Mouse (Mus musculus): Measurements from ENCODE around the gene Acox2. TPM values are rescaled to one million over a fixed set of nuclear protein-coding genes. Genes with fewer than 3 reads are reported as not detected.

Acox2 gene
- total RNA-seq, 2 experiments from 2014 or later, result 0.28 to 0.54 TPM

- no peak for DNase-seq
- intact Hi-C loops (cut with DNase I), result no loop called here
- H3K27ac ChIP-seq, result no peak overlapping the region
- no peak for TF ChIP-seq CTCF (IDR thresholded peaks at IDR 0.05)
- H3K4me3 ChIP-seq, result no peak overlapping the region
Measured at GRCm38 (mm10) chr14:8243136-8243888, 15.8 kb downstream of the Acox2 start.

GRCm38 (mm10) chr14:8242388-8242920 is 16.7 kb downstream of the Acox2 start:
- Histone ChIP-seq H3K27ac (no peak overlapping the region), H3K4me3 (no peak overlapping the region)
- DNase-seq, result no peak
- intact Hi-C loops (cut with DNase I), result no loop called here
- peak; percentile 46 for TF ChIP-seq CTCF (IDR thresholded peaks at IDR 0.05)

- no peak for TF ChIP-seq CTCF (IDR thresholded peaks at IDR 0.05)
- intact Hi-C loops (cut with DNase I), result no loop called here
- no peak for DNase-seq
- no peak overlapping the region for H3K4me3 ChIP-seq
- no peak overlapping the region for H3K27ac ChIP-seq
Measured at GRCm38 (mm10) chr14:8241816-8242215, 17.3 kb downstream of the Acox2 start.

- DNase-seq, result no peak
- Histone ChIP-seq H3K4me3 (no peak overlapping the region), H3K27ac (no peak overlapping the region)
- intact Hi-C loops (cut with DNase I), result no loop called here
- TF ChIP-seq CTCF (IDR thresholded peaks at IDR 0.05), result no peak
Measured at GRCm38 (mm10) chr14:8233252-8233651, 25.9 kb downstream of the Acox2 start.

GRCm38 (mm10) chr14:8232155-8232910 is 26.8 kb downstream of the Acox2 start:
- TF ChIP-seq CTCF (IDR thresholded peaks at IDR 0.05), result no peak
- intact Hi-C loops (cut with DNase I), result no loop called here
- no peak for DNase-seq
- no peak overlapping the region for H3K27ac ChIP-seq
- no peak overlapping the region for H3K4me3 ChIP-seq

- H3K27ac ChIP-seq, result no peak overlapping the region
- DNase-seq, result no peak
- H3K4me3 ChIP-seq, result no peak overlapping the region
- intact Hi-C loops (cut with DNase I), result no loop called here
- TF ChIP-seq CTCF (IDR thresholded peaks at IDR 0.05), result no peak
Measured at GRCm38 (mm10) chr14:8229367-8230019, 29.7 kb downstream of the Acox2 start.

GRCm38 (mm10) chr14:8224805-8225204 is 34.3 kb downstream of the Acox2 start:
- Histone ChIP-seq H3K4me3 (no peak overlapping the region), H3K27ac (no peak overlapping the region)
- intact Hi-C loops (cut with DNase I), result no loop called here
- DNase-seq, result no peak
- TF ChIP-seq CTCF (IDR thresholded peaks at IDR 0.05), result no peak

- DNase-seq, result no peak
- H3K4me3 ChIP-seq, result no peak overlapping the region
- no peak for TF ChIP-seq CTCF (IDR thresholded peaks at IDR 0.05)
- H3K27ac ChIP-seq, result no peak overlapping the region
- intact Hi-C loops (cut with DNase I), result no loop called here
Measured at GRCm38 (mm10) chr14:8223506-8224293, 35.5 kb downstream of the Acox2 start.

- TF ChIP-seq CTCF (IDR thresholded peaks at IDR 0.05), result no peak
- intact Hi-C loops (cut with DNase I), result no loop called here
- H3K4me3 ChIP-seq, result no peak overlapping the region
- no peak overlapping the region for H3K27ac ChIP-seq
- no peak for DNase-seq
Measured at GRCm38 (mm10) chr14:8222561-8222960, 36.6 kb downstream of the Acox2 start.

GRCm38 (mm10) chr14:8220912-8221311 is 38.2 kb downstream of the Acox2 start:
- intact Hi-C loops (cut with DNase I), result no loop called here
- no peak overlapping the region for H3K27ac ChIP-seq

GRCm38 (mm10) chr14:8220306-8220705 is 38.8 kb downstream of the Acox2 start:
- intact Hi-C loops (cut with DNase I), result no loop called here
- no peak for DNase-seq

More at GRCm38 (mm10) chr14:8220912-8221311, 38.2 kb downstream of the Acox2 start:
- no peak overlapping the region for H3K4me3 ChIP-seq
- TF ChIP-seq CTCF (IDR thresholded peaks at IDR 0.05), result no peak
- DNase-seq, result no peak

GRCm38 (mm10) chr14:8219876-8220275 is 39.3 kb downstream of the Acox2 start:
- no peak overlapping the region for H3K4me3 ChIP-seq
- intact Hi-C loops (cut with DNase I), result loop anchor here (5.0 kb wide), 1 partner anchor 37 kb away; the partner anchor contains the start of gene Acox2
- H3K27ac ChIP-seq, result no peak overlapping the region
- DNase-seq, result no peak
- no peak for TF ChIP-seq CTCF (IDR thresholded peaks at IDR 0.05)

More at GRCm38 (mm10) chr14:8220306-8220705, 38.8 kb downstream of the Acox2 start:
- Histone ChIP-seq H3K4me3 (no peak overlapping the region), H3K27ac (no peak overlapping the region)
- peak; percentile 61 for TF ChIP-seq CTCF (IDR thresholded peaks at IDR 0.05)
